Mouse (Mus musculus) heart, postnatal 0 days (tissue): ENCODE results near the gene Sltm.

Experiments used
- CTCF ChIP-seq: IDR thresholded peaks from 2 replicates; pipeline ENCODE4 v1.5.1; 2016; ENCODE audit warnings: antibody characterized with exemption, control low read depth, low read depth
- EP300 ChIP-seq: IDR thresholded peaks from 2 replicates; pipeline ENCODE4 v1.6.1; 2016; ENCODE audit warnings: antibody characterized with exemption, low read depth

GRCm38 (mm10) chr9:70511681-70512080 is 30.9 kb upstream of the Sltm start:
- TF ChIP-seq CTCF = no peak
- no peak for TF ChIP-seq EP300
